Mouse (Mus musculus) CD4-positive, CD25-positive, alpha-beta regulatory T cell, adult 4 months (primary cell): ENCODE results near the gene Ell3. TPM values are rescaled to one million over a fixed set of nuclear protein-coding genes. Genes with fewer than 3 reads are reported as not detected.
A peak's percentile ranks its signal among the peaks of the same experiment; 100 is the strongest.

Experiments used
- ATAC-seq: one replicate; pipeline ENCODE4 v1.8.0; 2017
- polyA plus RNA-seq, 2 experiments: library from polyadenylated mRNA; unstranded; fragments of 100-300 nt; shearing (Covaris generic); gene quantifications; one replicate each; pipeline ENCODE4 v1.2.1; 2017

Ell3 gene
- polyA plus RNA-seq, 2 experiments from 2014 or later, result 1.6 to 1.7 TPM

DNA sequence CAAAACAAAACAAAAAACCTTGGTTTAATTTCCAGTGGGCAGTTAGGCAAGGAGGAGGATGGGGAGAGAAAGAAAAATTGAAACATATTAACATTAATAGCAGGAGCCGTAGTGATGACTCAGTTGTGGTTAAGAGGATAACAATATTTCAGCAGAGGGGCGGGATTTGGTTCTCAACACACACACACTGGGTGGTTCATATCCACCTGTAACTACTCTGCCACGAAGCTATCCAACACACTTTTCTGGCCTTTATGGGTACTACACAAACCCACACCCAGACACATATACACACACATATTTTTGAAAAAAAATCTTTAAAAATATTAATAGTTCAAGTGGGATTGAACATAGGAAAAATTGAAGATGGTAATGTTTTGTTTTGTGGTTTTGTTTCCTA is 2.9 kb upstream of the Ell3 start:
- ATAC-seq, result no peak

DNA sequence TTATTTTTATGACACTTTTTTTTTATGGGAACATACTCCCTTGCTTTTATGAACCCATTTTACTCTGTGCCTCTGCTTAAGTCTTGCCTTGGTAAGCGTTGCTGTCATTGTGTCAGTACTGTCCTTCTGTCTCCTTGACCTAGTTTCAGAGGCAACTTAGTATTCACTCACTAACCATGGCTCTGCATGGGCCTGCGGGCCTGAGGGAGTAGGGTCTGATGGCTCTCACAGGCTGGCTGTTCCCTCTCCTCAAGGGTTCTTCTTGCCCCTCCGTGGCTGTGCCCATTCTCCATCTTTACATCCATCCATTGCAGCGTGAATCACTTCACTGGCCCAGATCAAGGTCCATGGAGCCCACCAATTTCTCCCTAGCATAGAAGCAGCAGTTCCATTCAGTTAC is 2.4 kb upstream of the Ell3 start:
- ATAC-seq, result no peak

DNA sequence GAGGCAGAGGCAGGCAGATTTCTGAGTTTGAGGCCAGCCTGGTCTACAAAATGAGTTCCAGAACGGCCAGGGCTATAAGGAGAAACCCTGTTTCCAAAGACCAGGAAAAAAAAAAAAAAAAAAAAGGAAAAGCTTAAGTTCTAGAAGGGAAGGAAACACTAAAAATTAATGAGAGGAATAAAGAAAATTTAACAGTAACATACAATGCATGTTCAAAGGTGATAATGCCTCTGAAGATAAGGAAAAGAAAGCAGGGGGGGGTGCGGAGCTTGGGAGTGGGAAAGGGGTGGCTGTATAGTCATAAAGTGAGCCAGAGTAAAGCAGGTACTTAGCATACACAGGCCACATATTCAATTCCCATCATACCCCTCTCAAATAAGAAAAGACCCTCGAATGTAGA is 1.0 kb upstream of the Ell3 start:
- ATAC-seq, result no peak

DNA sequence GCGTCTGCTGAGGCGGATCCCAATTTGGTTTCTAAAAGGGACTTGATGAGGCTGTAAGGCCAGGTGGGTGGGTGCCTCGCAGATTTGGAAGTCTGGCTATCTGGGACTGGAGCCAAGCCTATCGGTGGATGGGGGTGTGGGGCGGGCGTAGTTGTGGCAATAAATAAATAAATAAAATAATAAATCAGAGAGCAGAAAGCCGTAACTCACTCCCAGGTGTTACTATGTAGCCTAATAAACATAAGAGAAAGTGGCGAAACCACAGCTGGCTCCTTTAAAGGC is 1.1 kb downstream of the Ell3 start:
- ATAC-seq, result no peak

DNA sequence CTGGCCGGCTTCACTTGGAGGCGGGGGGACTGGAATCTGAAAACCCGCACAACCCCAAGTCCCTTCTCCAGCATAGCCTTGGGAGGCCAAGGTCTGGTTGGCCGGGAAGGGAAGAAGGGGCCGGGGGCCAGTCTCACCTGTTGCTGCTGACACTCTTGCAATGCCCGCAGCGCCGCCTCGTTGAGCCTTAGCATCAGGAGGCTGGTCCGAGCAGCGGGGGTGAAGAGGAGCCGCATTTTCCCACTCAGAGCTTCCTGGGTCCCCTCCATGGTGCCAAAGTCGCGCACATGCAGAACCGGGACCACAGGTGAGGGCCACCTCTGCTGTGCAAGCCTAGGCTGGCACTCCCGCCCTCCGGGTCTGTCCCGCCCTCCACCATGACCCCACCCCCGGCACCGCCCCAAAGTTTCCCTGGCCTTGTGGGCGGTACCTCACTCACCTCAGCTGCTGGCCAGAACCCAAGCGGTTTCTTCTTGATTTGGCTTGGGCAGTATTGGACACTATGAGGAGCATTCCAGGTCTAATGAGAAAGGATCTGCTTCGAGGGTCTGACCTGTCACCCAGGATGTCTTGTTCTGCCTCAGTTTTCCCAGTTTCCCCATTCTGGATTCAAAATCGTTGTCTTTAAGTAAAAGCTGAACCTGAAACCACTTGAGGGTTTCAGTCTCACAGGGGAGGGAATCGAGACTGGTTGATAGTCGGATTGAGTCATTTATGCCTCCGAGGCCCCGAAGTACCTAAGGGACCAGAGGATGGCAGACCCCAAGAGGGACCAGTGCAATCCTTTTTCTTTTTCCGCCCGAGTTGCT is 1.6 kb downstream of the Ell3 start:
- ATAC-seq, result peak; percentile 88

DNA sequence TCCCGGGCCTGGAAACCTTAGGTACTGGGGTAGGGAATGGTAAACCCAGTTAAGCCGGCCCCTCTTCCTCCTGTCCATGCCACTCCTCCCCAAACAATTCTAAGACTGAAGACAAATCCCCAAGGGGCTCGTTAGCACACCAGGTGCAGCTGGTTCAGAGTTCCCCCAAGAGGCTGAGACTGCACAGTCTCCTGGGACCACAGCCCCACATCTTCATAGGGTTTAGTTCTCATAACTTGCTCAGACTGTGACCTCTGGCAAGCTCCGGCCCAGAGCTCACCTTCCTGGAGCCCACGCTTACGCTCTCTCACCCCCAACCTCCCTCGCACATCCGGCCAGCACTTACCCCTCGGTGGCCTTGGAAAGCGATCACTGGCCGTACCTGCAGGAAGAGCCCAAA is 2.3 kb downstream of the Ell3 start:
- ATAC-seq, result peak; percentile 19

DNA sequence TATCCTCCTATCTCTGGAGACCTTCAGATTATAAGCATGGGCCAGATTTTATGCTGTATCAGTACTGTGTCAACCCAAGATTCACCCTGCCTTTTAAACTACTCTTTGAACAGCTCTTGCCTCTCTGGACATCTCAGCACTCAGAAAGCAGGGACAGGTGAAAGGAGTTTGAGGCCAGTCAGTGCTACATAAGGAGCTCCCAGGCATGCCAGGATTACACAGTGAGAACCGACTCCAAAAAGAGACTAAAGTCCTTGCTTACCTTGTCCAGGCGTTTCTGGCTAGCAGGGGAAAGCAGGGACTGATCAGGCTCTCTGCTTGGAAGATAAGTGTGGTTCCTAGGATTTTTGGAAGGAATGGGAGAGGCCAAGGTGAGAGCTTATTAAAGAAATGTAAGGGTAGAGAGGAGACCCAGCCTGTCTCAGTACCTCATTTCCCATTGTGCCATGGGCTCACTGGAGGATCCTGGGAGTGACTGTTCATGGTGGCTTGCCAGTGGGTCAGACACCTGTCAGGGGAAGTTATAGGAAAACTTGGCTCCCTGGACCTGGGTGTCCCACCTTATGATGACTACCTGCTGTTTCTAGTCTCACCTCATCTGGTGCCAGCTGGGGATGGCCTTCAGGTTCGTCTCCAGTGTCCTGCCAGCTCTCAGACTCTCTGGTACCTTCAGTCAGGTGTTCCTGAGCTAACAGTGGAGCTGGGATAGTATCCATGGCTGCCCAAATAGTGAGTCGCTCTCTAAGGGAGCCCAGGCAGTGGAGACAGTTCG is 3.1 kb downstream of the Ell3 start:
- no peak for ATAC-seq

DNA sequence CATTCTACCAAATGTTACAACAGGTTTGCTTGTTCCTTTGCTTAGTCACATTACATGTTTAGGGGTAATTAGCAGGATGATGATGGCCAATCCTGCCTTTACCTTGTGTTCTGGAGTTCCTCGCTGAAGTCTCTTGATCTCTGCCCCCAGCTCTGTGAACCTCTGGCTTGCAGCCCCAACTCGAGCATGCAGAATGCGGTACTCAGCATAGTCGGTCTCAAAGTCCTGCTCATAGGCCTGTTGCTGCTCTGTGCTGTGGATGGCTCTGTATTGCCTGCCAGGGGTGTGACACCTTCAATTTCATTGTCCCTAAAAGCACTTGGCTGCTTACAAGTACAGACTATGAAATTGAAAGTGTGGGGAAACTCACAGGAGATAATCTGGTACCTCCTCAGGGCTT is 4.3 kb downstream of the Ell3 start:
- ATAC-seq, result no peak

DNA sequence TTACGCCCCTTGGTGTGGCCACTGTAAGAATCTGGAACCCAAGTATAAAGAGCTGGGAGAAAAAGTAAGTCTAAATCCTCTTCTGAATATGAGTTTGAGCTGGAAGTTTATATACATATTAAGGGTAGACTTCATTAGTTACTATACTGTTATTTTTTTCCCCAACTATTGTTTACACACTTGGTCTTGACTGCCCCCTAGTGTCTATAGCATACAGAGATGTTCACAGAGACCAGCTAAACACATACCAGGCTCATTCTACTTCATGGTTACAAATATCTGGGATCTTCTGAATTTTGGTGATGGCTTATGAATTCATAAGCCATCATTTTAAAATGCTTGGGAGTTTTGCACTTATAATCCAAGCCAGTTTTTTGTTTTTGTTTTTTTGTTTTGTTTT is 9.2 kb downstream of the Ell3 start:
- ATAC-seq, result peak; percentile 74

DNA sequence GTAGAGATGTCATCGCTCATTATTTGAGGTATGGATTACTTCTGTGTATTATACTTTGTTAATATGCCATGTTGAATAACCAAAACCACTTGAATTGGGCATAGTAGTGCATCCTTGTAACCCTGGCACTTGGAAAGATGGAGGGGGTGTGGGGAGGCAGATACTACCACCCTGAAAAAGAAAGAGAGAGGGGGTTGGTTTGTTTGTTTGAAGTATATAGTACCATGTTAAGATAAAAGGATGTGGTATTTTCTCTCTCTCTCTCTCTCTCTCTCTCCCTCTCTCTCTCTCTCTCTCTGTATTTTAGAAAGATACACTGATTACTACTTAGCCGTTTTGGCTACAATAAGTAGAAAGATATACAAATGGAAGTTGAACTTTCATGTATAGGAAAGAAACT is 18.2 kb downstream of the Ell3 start:
- peak; percentile 51 for ATAC-seq

DNA sequence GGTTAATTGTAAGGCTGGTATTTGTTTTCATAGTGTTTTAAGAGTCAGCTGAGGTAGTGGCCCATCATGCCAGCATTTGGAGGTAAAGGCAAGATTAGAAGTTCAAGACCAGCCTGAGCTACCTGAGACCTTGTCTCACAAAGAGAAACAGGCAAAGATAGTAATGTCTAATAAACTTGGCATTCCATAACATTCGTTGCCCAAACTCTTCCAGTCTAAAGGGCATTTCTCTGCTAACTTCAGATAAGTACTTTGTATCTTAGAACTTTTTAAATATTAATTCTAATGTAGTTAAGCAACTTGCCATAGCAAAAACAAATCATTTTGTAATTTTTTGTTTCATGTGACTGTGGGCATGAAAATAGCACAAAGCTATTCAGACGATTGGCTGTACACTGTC is 20.9 kb downstream of the Ell3 start:
- ATAC-seq, result no peak

DNA sequence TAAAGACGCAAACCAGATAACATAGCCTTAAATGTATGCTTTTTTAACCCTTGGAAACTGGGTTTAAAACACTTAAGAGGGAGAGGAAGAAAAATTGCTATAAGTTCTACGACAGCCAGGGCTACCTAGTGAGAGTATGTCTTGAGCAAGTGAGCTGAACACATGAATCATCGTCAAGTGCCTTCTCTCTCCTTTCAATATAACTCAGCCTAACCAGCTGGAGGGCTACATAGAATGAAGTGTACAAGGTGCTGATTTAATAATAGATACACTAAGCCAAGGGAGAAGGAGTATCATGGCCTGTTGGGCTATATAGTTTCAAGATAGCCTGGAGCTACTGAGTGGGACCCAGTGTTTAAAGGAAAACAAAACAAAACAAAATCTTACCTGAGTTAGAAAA is 25.6 kb downstream of the Ell3 start:
- ATAC-seq, result no peak

DNA sequence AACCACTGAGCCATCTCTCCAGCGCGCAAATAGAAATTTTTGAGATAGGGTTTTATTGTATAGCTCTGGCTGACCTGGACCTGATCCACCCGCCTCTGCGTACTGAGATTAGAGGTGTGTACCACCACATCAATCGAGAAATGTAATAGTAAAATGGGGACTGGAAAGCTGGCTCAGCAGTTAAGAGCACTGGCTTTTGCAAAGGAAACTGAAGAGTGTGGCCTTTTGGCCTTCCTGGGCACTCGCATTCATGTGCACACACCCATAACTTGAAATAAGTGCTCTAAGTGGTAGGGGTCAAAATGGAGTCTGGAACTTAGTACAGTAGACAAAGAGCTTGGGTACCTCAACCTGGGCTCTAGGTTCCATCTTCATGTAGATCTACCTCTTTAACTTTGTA is 27.7 kb downstream of the Ell3 start:
- ATAC-seq, result no peak

DNA sequence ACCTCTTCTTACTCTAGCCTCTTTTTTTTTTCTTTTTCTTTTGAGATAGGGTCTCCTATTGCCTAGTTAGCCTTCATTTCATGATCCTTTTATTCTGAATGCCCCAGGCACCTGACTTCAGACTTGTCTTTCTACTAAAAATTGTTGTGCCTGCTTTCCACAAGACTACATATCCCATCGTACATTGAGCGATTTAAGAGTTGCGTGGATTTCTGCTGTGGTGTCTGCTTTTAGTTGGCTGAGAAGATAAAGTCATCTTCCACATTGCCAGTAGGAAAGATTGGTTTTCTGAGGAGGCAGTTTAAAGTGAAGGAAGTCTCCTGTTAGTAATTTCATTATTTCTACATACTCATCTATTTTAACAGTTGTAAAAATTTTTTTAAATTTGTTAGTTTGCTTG is 28.5 kb downstream of the Ell3 start:
- ATAC-seq, result no peak

DNA sequence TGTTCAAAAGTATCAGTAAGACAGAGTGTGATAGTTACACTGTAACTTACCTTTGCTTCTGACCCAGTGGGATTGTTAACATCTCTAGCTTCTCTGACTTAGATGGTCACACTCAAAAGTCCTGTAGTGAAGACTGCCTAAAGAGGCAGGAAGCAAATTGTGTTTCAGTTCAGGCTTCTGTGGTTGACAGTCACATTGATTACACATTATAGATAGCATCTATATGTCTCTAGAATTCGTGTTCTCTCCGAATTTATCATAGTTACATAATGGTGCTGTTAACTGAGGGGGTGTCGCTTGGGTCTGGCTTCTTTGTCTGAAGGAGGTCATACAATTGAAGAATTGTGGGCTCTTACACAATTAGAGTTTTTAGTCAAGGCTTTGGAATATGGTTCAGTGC is 29.0 kb downstream of the Ell3 start:
- ATAC-seq, result no peak

DNA sequence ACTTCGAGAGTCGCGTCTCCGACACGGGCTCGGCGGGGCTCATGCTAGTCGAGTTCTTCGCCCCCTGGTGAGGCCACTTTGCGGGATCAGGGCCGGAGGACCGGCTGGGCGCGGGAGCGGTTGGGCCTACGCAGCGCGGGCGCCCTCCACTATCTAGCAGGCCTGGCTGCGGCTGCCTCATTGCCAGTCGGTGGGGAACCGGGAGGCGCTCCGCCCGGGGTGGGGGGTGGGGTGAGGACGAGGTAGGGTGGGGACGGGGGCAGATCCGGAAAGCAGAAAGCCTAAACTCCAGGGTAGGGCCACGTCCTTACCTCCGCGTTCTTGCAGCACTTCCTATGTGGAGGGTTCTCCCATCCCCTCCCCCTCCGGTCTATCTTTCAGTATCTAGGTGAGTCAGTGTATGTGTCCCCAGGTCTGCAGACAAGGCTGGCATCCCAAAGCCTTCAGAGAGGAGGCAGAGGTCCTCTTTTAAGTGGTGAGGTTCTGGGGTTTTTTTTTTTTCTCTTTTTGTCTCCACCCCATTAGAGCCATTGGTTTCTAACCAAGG is 29.9 kb downstream of the Ell3 start:
- ATAC-seq, result peak; percentile 49

DNA sequence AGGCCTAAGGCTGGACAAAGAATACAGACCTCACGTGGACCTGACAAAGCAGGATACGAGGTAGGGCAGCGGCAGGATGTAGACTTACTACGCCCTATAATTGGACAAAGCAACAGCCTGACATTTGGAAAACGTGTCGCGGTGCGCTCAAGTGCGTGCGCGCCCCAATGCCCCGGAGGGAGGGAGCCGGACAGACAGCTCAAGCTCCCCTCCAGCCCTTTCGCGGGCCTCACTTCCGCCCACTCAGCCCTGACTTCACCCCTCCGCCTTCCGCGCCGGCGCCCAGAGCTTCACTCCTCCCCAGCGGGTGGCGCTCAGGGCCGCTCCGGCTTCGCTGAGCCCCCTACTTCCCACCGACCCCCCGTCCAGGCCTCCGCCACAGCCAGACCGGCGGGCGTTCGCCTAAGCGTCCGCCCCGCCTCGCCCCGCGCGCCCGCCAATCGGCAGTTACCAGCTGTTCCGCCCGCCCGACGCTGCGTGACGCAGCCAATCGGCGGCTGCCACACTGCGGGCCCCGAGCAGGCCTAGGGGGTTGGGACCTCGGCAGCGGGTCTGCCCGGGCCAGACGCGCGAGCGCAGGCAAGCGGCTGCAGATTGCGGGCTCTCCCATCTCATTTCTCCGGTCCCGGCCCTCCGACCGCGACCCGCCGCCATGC is 30.6 kb downstream of the Ell3 start, which contains the start of the genes Pdia3 and Catsper2:
Pdia3 (plus strand) TSS at position 389 of the 656 bp plus-strand sequence.
Catsper2 (minus strand) TSS at position 406 of the 656 bp plus-strand sequence.
- peak; percentile 80 for ATAC-seq

DNA sequence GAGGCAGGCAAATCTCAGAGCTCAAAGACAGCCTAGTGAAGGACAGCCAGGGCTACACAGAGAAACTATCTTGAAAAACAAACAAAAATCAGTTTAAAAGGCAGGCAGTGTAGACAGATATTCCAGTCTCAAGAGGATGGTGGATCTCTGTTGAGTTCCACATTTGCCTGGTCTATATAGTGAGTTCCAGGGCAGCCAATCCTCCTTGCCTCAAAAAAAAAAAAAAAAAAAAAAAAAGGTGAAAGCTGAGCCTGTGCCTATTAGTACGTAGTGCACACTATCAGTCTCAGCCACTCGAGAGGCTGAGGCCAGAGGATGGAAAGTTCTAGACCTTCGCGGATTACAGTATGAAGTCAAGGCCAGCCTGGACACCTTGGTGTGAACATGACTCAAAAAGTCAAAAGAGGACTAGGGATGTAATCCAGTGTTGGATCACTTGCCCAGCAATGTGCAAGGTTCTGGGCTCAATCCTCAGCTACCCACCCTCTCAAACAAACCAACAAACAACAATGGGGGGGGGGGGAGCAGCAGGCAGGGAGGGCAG is 31.2 kb downstream of the Ell3 start:
- ATAC-seq, result no peak

DNA sequence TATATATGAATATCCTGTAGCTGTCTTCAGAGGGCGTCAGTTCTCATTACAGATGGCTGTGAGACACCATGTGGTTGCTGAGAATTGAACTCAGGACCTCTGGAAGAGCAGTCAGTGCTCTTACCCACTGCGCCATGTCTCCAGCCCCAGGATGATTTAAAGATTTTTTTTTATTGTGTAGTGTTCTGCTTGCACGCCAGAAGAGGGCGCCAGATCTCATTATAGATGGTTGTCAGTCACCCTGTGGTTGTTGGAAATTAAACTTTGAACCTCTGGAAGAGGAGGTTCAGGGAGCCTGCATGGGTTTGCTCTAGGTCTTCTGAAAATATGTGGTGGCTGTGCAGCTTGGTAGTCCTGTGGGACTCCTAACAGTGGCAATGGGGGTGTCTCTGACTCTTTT is 35.9 kb downstream of the Ell3 start:
- ATAC-seq, result peak; percentile 88

DNA sequence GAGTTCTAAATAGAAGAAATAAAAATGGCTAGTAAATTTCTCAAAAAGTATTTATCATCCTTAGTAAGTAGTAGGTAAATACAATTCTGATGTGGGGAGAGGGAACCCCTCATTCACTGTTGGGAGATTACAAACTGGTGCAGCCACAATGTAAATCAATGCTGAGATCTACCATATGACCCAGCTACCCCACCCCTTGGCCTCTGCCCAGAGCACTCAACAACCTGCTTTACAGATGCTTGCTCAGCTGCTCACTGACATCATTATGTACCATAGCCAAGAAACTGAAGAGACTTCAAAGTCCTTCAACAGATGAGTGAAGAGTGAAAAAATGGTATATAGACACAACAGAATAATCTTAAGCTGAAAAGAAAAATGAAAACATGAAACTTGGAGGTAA is 40.8 kb downstream of the Ell3 start:
- no peak for ATAC-seq

DNA sequence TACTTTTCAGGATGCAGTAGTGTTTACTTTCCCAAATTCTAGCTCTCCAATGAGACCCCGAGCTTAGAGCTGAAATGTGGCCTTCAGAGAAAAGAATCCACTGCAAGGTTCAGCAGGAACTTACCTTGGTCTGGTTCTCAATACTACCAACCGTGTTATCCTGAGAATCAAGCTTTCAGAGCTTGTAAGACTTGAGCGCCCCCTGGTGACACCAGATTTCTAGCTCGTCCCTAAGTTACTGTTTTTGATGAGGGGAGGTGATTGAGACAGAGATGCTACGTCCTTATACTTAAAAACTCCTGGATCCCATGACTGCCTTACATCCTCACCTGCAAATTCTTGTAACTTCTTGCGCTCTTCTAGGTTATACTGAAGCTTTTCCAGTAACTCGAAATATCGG is 47.5 kb downstream of the Ell3 start:
- ATAC-seq, result peak; percentile 62
